Mouse (Mus musculus): ENCODE data around the gene Bri3.

GRCm38 (mm10) chr5:144452776-144453455 is 208.7 kb downstream of the Bri3 start:
- no peak for TF ChIP-seq CTCF (IDR thresholded peaks at IDR 0.05; ENCODE audit: borderline replicate concordance, control insufficient read depth, extremely low read depth, insufficient read depth, low read length, poor library complexity)
- TF ChIP-seq POLR2A (IDR thresholded peaks at IDR 0.05; ENCODE audit: control insufficient read depth, extremely low read depth, insufficient read depth, low read length, poor library complexity), result no peak

Measured in thymus, adult 2 months (tissue).